In the genomic region with DNA sequence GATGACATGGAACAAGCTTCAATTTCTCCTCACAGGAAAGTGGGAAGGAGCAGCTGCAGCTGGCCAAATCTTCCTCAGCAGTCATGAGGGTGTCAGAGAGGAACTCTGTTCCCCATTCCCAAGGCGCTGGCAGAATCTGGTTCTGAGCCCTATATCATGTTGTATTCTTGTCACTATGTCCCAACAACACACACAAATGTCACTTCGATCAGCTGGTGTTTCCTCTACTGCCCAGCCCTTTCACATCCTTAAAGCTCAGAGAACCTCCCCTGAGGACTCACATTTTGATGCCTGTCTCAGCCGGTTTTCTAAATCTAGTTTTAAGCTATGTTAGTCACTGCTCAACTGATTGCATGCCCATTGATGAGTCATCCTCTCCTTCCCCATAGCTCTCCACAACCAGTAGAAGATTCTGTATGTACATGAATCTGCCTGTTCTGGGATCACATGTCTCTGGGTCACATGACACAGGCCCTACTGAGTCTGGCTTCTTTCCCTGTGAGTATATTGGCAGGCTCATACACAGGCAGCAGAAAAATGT, we compare ENCODE assay signal across 13 mouse cellular contexts. TPM values are rescaled to one million over a fixed set of nuclear protein-coding genes. Genes with fewer than 3 reads are reported as not detected.
DNase-seq lines count a peak whose midpoint lies in the region; ATAC-seq and TF ChIP-seq lines count a peak whose summit lies in the region.
"Had no signal": no experiment of that assay in that cellular context is flagged by ENCODE, and none has a peak within 500 bp of the region (broad histone marks: within the 10 kb centered on the region; RNA-seq: fewer than 3 reads in every experiment).

No protein-coding gene starts in this region.

- no peaks in the 10 kb centered on the region for H3K4me1 ChIP-seq in MEL (ENCODE audit: control insufficient read depth in 1 of 2, insufficient read depth in 2 of 2, low read length in 2 of 2)
- H3K4me1 ChIP-seq in embryonic facial prominence, embryonic 15.5 days, result no peaks in the 10 kb centered on the region
- H3K4me1 ChIP-seq in kidney, embryonic 15.5 days, result no peaks in the 10 kb centered on the region
- H3K4me1 ChIP-seq: hindbrain, embryonic 10.5 days had no signal

- no peak for TF ChIP-seq RAD21 in MEL (IDR thresholded peaks at IDR 0.05; ENCODE audit: low read depth, low read length)

- no peak for TF ChIP-seq EP300 in MEL (IDR thresholded peaks at IDR 0.05; ENCODE audit: low read depth in 1 of 2, low read length in 2 of 2)

- no peaks in the 10 kb centered on the region for H3K27me3 ChIP-seq in MEL (ENCODE audit: control insufficient read depth in 1 of 2, insufficient read depth in 2 of 2, low read length in 2 of 2)
- H3K27me3 ChIP-seq in embryonic facial prominence, embryonic 15.5 days, result no peaks in the 10 kb centered on the region
- no peaks in the 10 kb centered on the region for H3K27me3 ChIP-seq in kidney, embryonic 15.5 days

- TF ChIP-seq POLR2A in MEL (IDR thresholded peaks at IDR 0.05; ENCODE audit: control insufficient read depth in 1 of 2, insufficient read depth in 1 of 2, low read depth in 1 of 2, low read length in 2 of 2, poor library complexity in 1 of 2), result no peak

- no peak overlapping the region for H3K4me2 ChIP-seq in embryonic facial prominence, embryonic 15.5 days (replicated peaks)
- no peak overlapping the region for H3K4me2 ChIP-seq in kidney, embryonic 15.5 days

- H3K79me2 ChIP-seq in MEL (ENCODE audit: control insufficient read depth, insufficient read depth, low read length, poor library complexity), result no peaks in the 10 kb centered on the region

- no peak overlapping the region for H3K27ac ChIP-seq in MEL (ENCODE audit: control insufficient read depth, low read depth, low read length)
- H3K27ac ChIP-seq in embryonic facial prominence, embryonic 15.5 days (replicated peaks), result no peak overlapping the region
- H3K27ac ChIP-seq in kidney, embryonic 15.5 days, result no peak overlapping the region
- H3K27ac ChIP-seq: hindbrain, embryonic 10.5 days; layer of hippocampus, adult 2 months had no signal

- TF ChIP-seq CTCF in MEL (IDR thresholded peaks at IDR 0.05 in 2 of 3, conservative IDR thresholded peaks at IDR 0.05 in 1 of 3; ENCODE audit: control insufficient read depth in 1 of 3, insufficient read depth in 1 of 3, low read depth in 2 of 3, low read length in 3 of 3, poor library complexity in 1 of 3, severe bottlenecking in 1 of 3), result no peak

- 0 out of 2 replicates have a peak, but pooled peaks have one; percentile 19 for ATAC-seq in embryonic facial prominence, embryonic 15.5 days (ENCODE audit: insufficient number of reproducible peaks, low FRiP score, low TSS enrichment, low read depth)
- no peak for ATAC-seq in kidney, embryonic 15.5 days (replicated peaks; ENCODE audit: low FRiP score)

- WGBS in embryonic facial prominence, embryonic 15.5 days, result 75% methylated on average over 3 of the region's 3 CpGs
- 82% methylated on average over 3 of the region's 3 CpGs for WGBS in kidney, embryonic 15.5 days

- no peak overlapping the region for H3K4me3 ChIP-seq in MEL (ENCODE audit: control insufficient read depth in 1 of 2, insufficient read depth in 1 of 2, low read depth in 2 of 2, low read length in 2 of 2)
- H3K4me3 ChIP-seq in embryonic facial prominence, embryonic 15.5 days (replicated peaks), result no peak overlapping the region
- no peak overlapping the region for H3K4me3 ChIP-seq in kidney, embryonic 15.5 days (replicated peaks)
- H3K4me3 ChIP-seq: hindbrain, embryonic 10.5 days; layer of hippocampus, adult 2 months had no signal

- DNase-seq in layer of hippocampus, adult 9-11 months, result peak; percentile 14
- no peak for DNase-seq in layer of hippocampus, postnatal 14 days (ENCODE audit: low spot score in 2 of 2)
- peak; percentile 3 for DNase-seq in MEL (ENCODE audit: low read depth, low spot score)
- DNase-seq in lung, postnatal 36 days, result peak; percentile 46
- no peak for DNase-seq in thymus, postnatal 25 days
- DNase-seq in cerebellum, postnatal 25 days, result no peak

- no peak overlapping the region for H3K9ac ChIP-seq in MEL (ENCODE audit: control insufficient read depth, low read depth, low read length, poor library complexity, severe bottlenecking)
- no peak overlapping the region for H3K9ac ChIP-seq in embryonic facial prominence, embryonic 15.5 days
- no peak overlapping the region for H3K9ac ChIP-seq in kidney, embryonic 15.5 days

- H3K36me3 ChIP-seq in MEL (ENCODE audit: control insufficient read depth in 1 of 2, insufficient read depth in 2 of 2, low read length in 2 of 2), result no peaks in the 10 kb centered on the region
- no peaks in the 10 kb centered on the region for H3K36me3 ChIP-seq in embryonic facial prominence, embryonic 15.5 days
- H3K36me3 ChIP-seq in kidney, embryonic 15.5 days, result no peaks in the 10 kb centered on the region
- H3K36me3 ChIP-seq: hindbrain, embryonic 10.5 days had no signal

- no peaks in the 10 kb centered on the region for H3K9me3 ChIP-seq in MEL (replicated peaks; ENCODE audit: insufficient read depth, low read length)
- no peaks in the 10 kb centered on the region for H3K9me3 ChIP-seq in embryonic facial prominence, embryonic 15.5 days (replicated peaks)
- H3K9me3 ChIP-seq in kidney, embryonic 15.5 days (replicated peaks), result no peaks in the 10 kb centered on the region
- H3K9me3 ChIP-seq: hindbrain, embryonic 10.5 days had no signal

TF ChIP-seq in MEL, 35 proteins besides CTCF, POLR2A, EP300 and RAD21:
- TF ChIP-seq SIN3A (IDR thresholded peaks at IDR 0.05; ENCODE audit: low read length), result no peak
- no peak for TF ChIP-seq JUND (IDR thresholded peaks at IDR 0.05; ENCODE audit: low read depth, low read length)
- no peak for TF ChIP-seq MYC (IDR thresholded peaks at IDR 0.05; ENCODE audit: low read depth, low read length)
- no peak for TF ChIP-seq MAX (IDR thresholded peaks at IDR 0.05; ENCODE audit: low read length)
- no peak for TF ChIP-seq TBP (IDR thresholded peaks at IDR 0.05; ENCODE audit: low read depth, low read length)
- no peak for TF ChIP-seq UBTF (IDR thresholded peaks at IDR 0.05; ENCODE audit: borderline replicate concordance, insufficient read depth, low read depth, low read length)
- TF ChIP-seq E2F4 (IDR thresholded peaks at IDR 0.05; ENCODE audit: borderline replicate concordance, low read depth, low read length), result no peak
- no peak for TF ChIP-seq ELF1 (IDR thresholded peaks at IDR 0.05; ENCODE audit: low read depth, low read length)
- TF ChIP-seq USF1 (IDR thresholded peaks at IDR 0.05; ENCODE audit: low read depth, low read length), result no peak
- no peak for TF ChIP-seq MEF2A (IDR thresholded peaks at IDR 0.05; ENCODE audit: extremely low read depth, insufficient replicate concordance, low read depth, low read length, poor library complexity, severe bottlenecking)
TF ChIP-seq in MEL: peak in this region for 0.

RNA-seq across cellular contexts. Expression of a gene that starts 28.2 kb away (rescaled TPM):
- total RNA-seq in layer of hippocampus, postnatal 14 days (2021), result not detected
- not detected in 2 replicates for total RNA-seq in MEL (2012; rRNA removed)
- polyA plus RNA-seq in MEL (2012; ENCODE audit: insufficient read depth in 1 of 2, insufficient read length in 2 of 2, low read depth in 1 of 2, low replicate concordance in 2 of 2, missing spikeins in 1 of 2), result not detected
- polyA plus RNA-seq in embryonic facial prominence, embryonic 15.5 days (2015; fragmentation: Nextera tagmentation; extraction: Ambion mirVana), result not detected in 2 replicates
- 0.30 TPM in 1 of 2 replicates, not detected in the other for polyA plus RNA-seq in kidney, embryonic 15.5 days (2015; fragmentation: Nextera tagmentation; extraction: Ambion mirVana)
- total RNA-seq: layer of hippocampus, adult 2 months had no signal
- polyA plus RNA-seq: hindbrain, embryonic 10.5 days; neural tube, embryonic 14.5 days had no signal

RNA-seq across cellular contexts. Expression of a gene that starts 32.4 kb away (rescaled TPM):
- under 1 TPM in 1 of 2 experiments, not detected in 1; 0.32 TPM for total RNA-seq in layer of hippocampus, postnatal 14 days (2021)
- not detected in 2 replicates for total RNA-seq in MEL (2012; rRNA removed)
- not detected for polyA plus RNA-seq in MEL (2012; ENCODE audit: insufficient read depth in 1 of 2, insufficient read length in 2 of 2, low read depth in 1 of 2, low replicate concordance in 2 of 2, missing spikeins in 1 of 2)
- polyA plus RNA-seq in embryonic facial prominence, embryonic 15.5 days (2015; fragmentation: Nextera tagmentation; extraction: Ambion mirVana), result 0.12 TPM in 1 of 2 replicates, not detected in the other
- polyA plus RNA-seq in kidney, embryonic 15.5 days (2015; fragmentation: Nextera tagmentation; extraction: Ambion mirVana), result not detected in 2 replicates
- total RNA-seq: megakaryocyte-erythroid progenitor cell, adult 5-6 weeks had no signal
- polyA plus RNA-seq: hindbrain, embryonic 10.5 days; neural tube, embryonic 14.5 days; stomach, embryonic 14.5 days had no signal

RNA-seq across cellular contexts. Expression of a gene that starts 49.9 kb away (rescaled TPM):
- 1 to 10 TPM in 1 of 2 experiments, under 1 TPM in 1; 0.76 to 1.2 TPM for total RNA-seq in layer of hippocampus, postnatal 14 days (2021)
- total RNA-seq in MEL (2012; rRNA removed), result 0.19 and 0.33 TPM in 2 replicates
- under 1 TPM in 1 of 2 experiments, not detected in 1; 0.24 TPM for polyA plus RNA-seq in MEL (2012; ENCODE audit: insufficient read depth in 1 of 2, insufficient read length in 2 of 2, low read depth in 1 of 2, low replicate concordance in 2 of 2, missing spikeins in 1 of 2)
- 0.63 and 0.83 TPM in 2 replicates for polyA plus RNA-seq in embryonic facial prominence, embryonic 15.5 days (2015; fragmentation: Nextera tagmentation; extraction: Ambion mirVana)
- polyA plus RNA-seq in kidney, embryonic 15.5 days (2015; fragmentation: Nextera tagmentation; extraction: Ambion mirVana), result 8.5 and 8.8 TPM in 2 replicates
- polyA plus RNA-seq: hindbrain, embryonic 10.5 days had no signal

RNA-seq across cellular contexts. Expression of a gene that starts 58.3 kb away (rescaled TPM):
- total RNA-seq in layer of hippocampus, postnatal 14 days (2021), result not detected
- not detected in 2 replicates for total RNA-seq in MEL (2012; rRNA removed)
- not detected for polyA plus RNA-seq in MEL (2012; ENCODE audit: insufficient read depth in 1 of 2, insufficient read length in 2 of 2, low read depth in 1 of 2, low replicate concordance in 2 of 2, missing spikeins in 1 of 2)
- polyA plus RNA-seq in embryonic facial prominence, embryonic 15.5 days (2015; fragmentation: Nextera tagmentation; extraction: Ambion mirVana), result not detected in 2 replicates
- 0.08 and 0.14 TPM in 2 replicates for polyA plus RNA-seq in kidney, embryonic 15.5 days (2015; fragmentation: Nextera tagmentation; extraction: Ambion mirVana)
- total RNA-seq: layer of hippocampus, adult 2 months; megakaryocyte-erythroid progenitor cell, adult 5-6 weeks had no signal
- polyA plus RNA-seq: hindbrain, embryonic 10.5 days; neural tube, embryonic 14.5 days had no signal

Comparison
In these comparisons a context has a peak if more than half of its experiments do, and no peak if none do; other contexts are left out.
1. DNase-seq: peak in layer of hippocampus, adult 9-11 months (single experiment), MEL (single experiment) and lung, postnatal 36 days (single experiment); none in layer of hippocampus, postnatal 14 days (0 of 2), thymus, postnatal 25 days (single experiment) and cerebellum, postnatal 25 days (0 of 2).